Mouse (Mus musculus): Measurements from ENCODE around the gene Zbtb7b. TPM values are rescaled to one million over a fixed set of nuclear protein-coding genes. Genes with fewer than 3 reads are reported as not detected.

Gene Zbtb7b
- polyA plus RNA-seq, 1 experiment from 2014 or later: 1.9 TPM

GRCm38 (mm10) chr3:89383651-89384255, 10.8 kb downstream of the Zbtb7b start:
- no peaks in the 10 kb centered on the region for H3K9me3 ChIP-seq
- peaks cover 24% of the 10 kb centered on the region for H3K36me3 ChIP-seq
- peaks cover 47% of the 10 kb centered on the region for H3K4me1 ChIP-seq
- no peak for DNase-seq (ENCODE audit: low spot score)
- no peak overlapping the region for H3K4me3 ChIP-seq
- H3K27me3 ChIP-seq (ENCODE audit: insufficient read depth, poor library complexity, severe bottlenecking): peaks cover 8% of the 10 kb centered on the region
- 79% methylated on average over 5 of the region's 5 CpGs for WGBS
- no peak overlapping the region for H3K27ac ChIP-seq

- peaks cover 8% of the 10 kb centered on the region for H3K27me3 ChIP-seq (ENCODE audit: insufficient read depth, poor library complexity, severe bottlenecking)
- peaks cover 24% of the 10 kb centered on the region for H3K36me3 ChIP-seq
- H3K27ac ChIP-seq: no peak overlapping the region
- H3K9me3 ChIP-seq: no peaks in the 10 kb centered on the region
- no peak for DNase-seq (ENCODE audit: low spot score)
- WGBS: 80% methylated on average over 5 of the region's 5 CpGs
- H3K4me1 ChIP-seq: peaks cover 47% of the 10 kb centered on the region
- no peak overlapping the region for H3K4me3 ChIP-seq
Observed at GRCm38 (mm10) chr3:89382950-89383349, 11.6 kb downstream of the Zbtb7b start.

- 83% methylated on average over 9 of the region's 9 CpGs for WGBS
- Histone ChIP-seq H3K27ac (no peak overlapping the region), H3K36me3 (peaks cover 24% of the 10 kb centered on the region), H3K9me3 (no peaks in the 10 kb centered on the region), H3K4me1 (peaks cover 46% of the 10 kb centered on the region), H3K4me3 (no peak overlapping the region), H3K27me3 (ENCODE audit: insufficient read depth, poor library complexity, severe bottlenecking) (peaks cover 3% of the 10 kb centered on the region)
- no peak for DNase-seq (ENCODE audit: low spot score)
Observed at GRCm38 (mm10) chr3:89382033-89382882, 12.3 kb downstream of the Zbtb7b start.

GRCm38 (mm10) chr3:89381233-89381632, 13.3 kb downstream of the Zbtb7b start:
- Histone ChIP-seq H3K9me3 (no peaks in the 10 kb centered on the region), H3K4me3 (no peak overlapping the region), H3K4me1 (peaks cover 41% of the 10 kb centered on the region), H3K36me3 (peaks cover 24% of the 10 kb centered on the region), H3K27ac (no peak overlapping the region), H3K27me3 (ENCODE audit: insufficient read depth, poor library complexity, severe bottlenecking) (peaks cover 3% of the 10 kb centered on the region; the same call in 1 of the 2 replicates)
- WGBS: 88% methylated on average over 11 of the region's 11 CpGs
- no peak for DNase-seq (ENCODE audit: low spot score)

GRCm38 (mm10) chr3:89380711-89381110, 13.9 kb downstream of the Zbtb7b start:
- peaks cover 41% of the 10 kb centered on the region for H3K4me1 ChIP-seq
- no peak for DNase-seq (ENCODE audit: low spot score)
- H3K36me3 ChIP-seq: peaks cover 24% of the 10 kb centered on the region
- WGBS: 91% methylated on average over 18 of the region's 18 CpGs
- H3K27ac ChIP-seq: no peak overlapping the region
- H3K4me3 ChIP-seq: no peak overlapping the region
- peaks cover 3% of the 10 kb centered on the region; the same call in 1 of the 2 replicates for H3K27me3 ChIP-seq (ENCODE audit: insufficient read depth, poor library complexity, severe bottlenecking)
- H3K9me3 ChIP-seq: no peaks in the 10 kb centered on the region

GRCm38 (mm10) chr3:89380291-89380690, 14.3 kb downstream of the Zbtb7b start:
- 90% methylated on average over 14 of the region's 14 CpGs for WGBS

GRCm38 (mm10) chr3:89379388-89380131, 15.0 kb downstream of the Zbtb7b start:
- Histone ChIP-seq H3K4me1 (peaks cover 29% of the 10 kb centered on the region), H3K9me3 (no peaks in the 10 kb centered on the region), H3K36me3 (peaks cover 24% of the 10 kb centered on the region), H3K4me3 (no peak overlapping the region), H3K27me3 (ENCODE audit: insufficient read depth, poor library complexity, severe bottlenecking) (no peaks in the 10 kb centered on the region; the same call in 1 of the 2 replicates), H3K27ac (0 out of 2 replicates have a peak overlapping the region, but pooled peaks have one; percentile 18)
- WGBS: 87% methylated on average over 31 of the region's 31 CpGs
- no peak for DNase-seq (ENCODE audit: low spot score)

More at GRCm38 (mm10) chr3:89380291-89380690, 14.3 kb downstream of the Zbtb7b start:
- Histone ChIP-seq H3K36me3 (peaks cover 24% of the 10 kb centered on the region), H3K4me1 (peaks cover 36% of the 10 kb centered on the region), H3K27ac (no peak overlapping the region), H3K27me3 (ENCODE audit: insufficient read depth, poor library complexity, severe bottlenecking) (no peaks in the 10 kb centered on the region; the same call in 1 of the 2 replicates), H3K4me3 (no peak overlapping the region), H3K9me3 (no peaks in the 10 kb centered on the region)
- DNase-seq (ENCODE audit: low spot score): no peak

GRCm38 (mm10) chr3:89378394-89379067, 16.0 kb downstream of the Zbtb7b start:
- Histone ChIP-seq H3K27ac (peak overlapping the region; percentile 91), H3K27me3 (ENCODE audit: insufficient read depth, poor library complexity, severe bottlenecking) (no peaks in the 10 kb centered on the region; the same call in 1 of the 2 replicates), H3K4me3 (peak overlapping the region; percentile 75), H3K4me1 (peaks cover 28% of the 10 kb centered on the region), H3K36me3 (peaks cover 24% of the 10 kb centered on the region), H3K9me3 (no peaks in the 10 kb centered on the region)
- DNase-seq (ENCODE audit: low spot score): peak; percentile 92
- 1% methylated on average over 28 of the region's 29 CpGs for WGBS

GRCm38 (mm10) chr3:89377831-89378230, 16.7 kb downstream of the Zbtb7b start:
- 64% methylated on average over 4 of the region's 4 CpGs for WGBS
- no peak for DNase-seq (ENCODE audit: low spot score)
- no peaks in the 10 kb centered on the region; the same call in 1 of the 2 replicates for H3K27me3 ChIP-seq (ENCODE audit: insufficient read depth, poor library complexity, severe bottlenecking)
- peak overlapping the region; percentile 91 for H3K27ac ChIP-seq
- H3K9me3 ChIP-seq: no peaks in the 10 kb centered on the region
- peaks cover 32% of the 10 kb centered on the region for H3K4me1 ChIP-seq
- peaks cover 24% of the 10 kb centered on the region for H3K36me3 ChIP-seq
- peak overlapping the region; percentile 75 for H3K4me3 ChIP-seq

GRCm38 (mm10) chr3:89373581-89374231, 20.9 kb downstream of the Zbtb7b start:
- Histone ChIP-seq H3K9me3 (no peaks in the 10 kb centered on the region), H3K27ac (no peak overlapping the region), H3K36me3 (no peaks in the 10 kb centered on the region), H3K4me3 (no peak overlapping the region), H3K27me3 (ENCODE audit: insufficient read depth, poor library complexity, severe bottlenecking) (0 out of 2 replicates have a peak, but pooled peaks cover 2% of the 10 kb centered on the region), H3K4me1 (peaks cover 25% of the 10 kb centered on the region)
- WGBS: 41% methylated on average over 5 of the region's 5 CpGs
- no peak for DNase-seq (ENCODE audit: low spot score)

GRCm38 (mm10) chr3:89367338-89367737, 27.2 kb downstream of the Zbtb7b start:
- Histone ChIP-seq H3K4me3 (no peak overlapping the region), H3K27ac (no peak overlapping the region), H3K9me3 (no peaks in the 10 kb centered on the region), H3K4me1 (peaks cover 19% of the 10 kb centered on the region), H3K36me3 (no peaks in the 10 kb centered on the region), H3K27me3 (ENCODE audit: insufficient read depth, poor library complexity, severe bottlenecking) (peaks cover 42% of the 10 kb centered on the region)
- no peak for DNase-seq (ENCODE audit: low spot score)
- WGBS: 44% methylated on average over 11 of the region's 11 CpGs
